Mouse (Mus musculus) liver, embryonic 14.5 days (tissue): ENCODE results near the gene Ppp1r18. TPM values are rescaled to one million over a fixed set of nuclear protein-coding genes. Genes with fewer than 3 reads are reported as not detected.

Experiments used
- ATAC-seq: fragments of 200-750 bp; cut with Nextera tagmentation; 2 replicates; pipeline ENCODE4 v1.8.0; 2017; ENCODE audit warnings: moderate number of reproducible peaks, mild to moderate bottlenecking, moderate library complexity; ENCODE audit not compliant: insufficient read depth
- DNase-seq, 3 experiments: peaks; one replicate each; pipeline ENCODE4 v3.0.0-alpha.2; 2012 to 2013; ENCODE audit warnings: low read depth in 3 of 3, low spot score in 3 of 3
- H3K27ac ChIP-seq: fragments of 300-500 bp; sonication (generic); 2 replicates; pipeline ENCODE4 v1.5.1; 2014; ENCODE audit warnings: moderate library complexity, mild to moderate bottlenecking, control low read depth, inconsistent platforms
- H3K27me3 ChIP-seq: fragments of 300-500 bp; sonication (generic); 2 replicates; pipeline ENCODE4 v1.6.1; 2014; ENCODE audit warnings: mild to moderate bottlenecking, low read length, moderate library complexity; ENCODE audit not compliant: control insufficient read depth, insufficient read depth
- H3K36me3 ChIP-seq: fragments of 300-500 bp; sonication (generic); replicated peaks from 2 replicates; pipeline ENCODE4 v1.6.1; 2014; ENCODE audit warnings: low read depth; ENCODE audit not compliant: control insufficient read depth, insufficient read depth
- H3K4me1 ChIP-seq, 2 experiments: fragments of 200-500 bp in 1 of 2; fragments of 300-500 bp in 1 of 2; sonication (generic) in 1 of 2; replicated peaks; 2 replicates each; pipeline ENCODE4 v1.6.1; 2012 to 2014; ENCODE audit warnings: antibody characterized with exemption in 1 of 2, inconsistent platforms in 1 of 2, low read length in 1 of 2; ENCODE audit not compliant: control insufficient read depth in 2 of 2, insufficient read depth in 2 of 2
- H3K4me2 ChIP-seq: fragments of 300-500 bp; sonication (generic); 2 replicates; pipeline ENCODE4 v1.6.1; 2014; ENCODE audit warnings: low read depth, mild to moderate bottlenecking, control low read depth, moderate library complexity
- H3K4me3 ChIP-seq, 2 experiments: fragments of 200-500 bp in 1 of 2; fragments of 300-500 bp in 1 of 2; sonication (generic) in 1 of 2; 2 replicates each; pipeline ENCODE4 v1.5.1; 2012 to 2014; ENCODE audit warnings: low read depth in 2 of 2, low read length in 2 of 2, mild to moderate bottlenecking in 2 of 2, control low read depth in 1 of 2, inconsistent platforms in 1 of 2, moderate library complexity in 1 of 2; ENCODE audit not compliant: insufficient read depth in 1 of 2
- H3K9ac ChIP-seq: fragments of 300-500 bp; sonication (generic); replicated peaks from 2 replicates; pipeline ENCODE4 v1.6.1; 2014; ENCODE audit warnings: mild to moderate bottlenecking, control low read depth, moderate library complexity
- H3K9me3 ChIP-seq: fragments of 300-500 bp; sonication (generic); 2 replicates; pipeline ENCODE4 v1.6.1; 2016; ENCODE audit warnings: low read length, mixed read lengths; ENCODE audit not compliant: control insufficient read depth
- CTCF ChIP-seq: IDR thresholded peaks from 2 replicates; pipeline ENCODE4 v1.5.1; 2016; ENCODE audit warnings: antibody characterized with exemption, low read depth, control low read depth
- EP300 ChIP-seq: IDR thresholded peaks from 2 replicates; pipeline ENCODE4 v1.6.1; 2016; ENCODE audit warnings: antibody characterized with exemption, low read depth
- WGBS: fragments of 180-500 bp; shearing (Covaris S2); extraction: QIAGEN DNeasy Blood & Tissue Kit; methylation state at CpG from one replicate; pipeline ENCODE4 v1.1.7; 2014; ENCODE audit not compliant: insufficient replicate concordance; 5-methylcytosine and 5-hydroxymethylcytosine counted together
- microRNA counts: library from miRNA; unstranded; fragments of <30 nt; microRNA quantifications from one replicate; lab custom pipeline; 2016
- microRNA-seq: library from miRNA; unstranded; fragments of <30 nt; microRNA quantifications from one replicate; pipeline ENCODE4, GENCODE M21; 2016
- polyA plus RNA-seq, 2 experiments: library from polyadenylated mRNA; depleted of rRNA in 1 of 2; stranded (reverse) in 1 of 2; unstranded in 1 of 2; fragments of >200 nt; fragmentation: Nextera tagmentation in 1 of 2; extraction: Ambion mirVana in 1 of 2; gene quantifications; 2 replicates each; pipeline versions ENCODE4 v1.2.1 to v1.2.3; 2012 to 2014

The Ppp1r18 gene
- polyA plus RNA-seq, 2 experiments: 8.2 to 8.7 TPM

DNA sequence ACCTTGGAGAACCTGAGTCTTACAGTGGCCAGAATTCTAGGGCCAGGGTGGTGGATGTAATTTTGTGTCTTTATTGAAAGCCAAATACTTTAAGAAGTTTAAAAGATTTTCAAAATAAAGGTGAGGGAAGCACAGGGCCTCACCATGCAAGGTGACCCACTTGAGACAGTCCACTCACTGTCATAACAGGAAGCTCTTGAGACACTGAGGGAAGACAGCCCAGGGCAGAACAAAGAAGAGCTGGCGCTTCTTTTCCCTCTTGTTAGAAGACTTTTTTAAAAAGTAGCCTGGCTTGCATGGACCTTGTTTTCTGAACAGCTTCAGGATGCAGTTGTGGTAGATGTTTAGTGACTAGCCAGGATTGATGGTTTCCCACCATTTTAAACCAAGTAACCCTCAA is 55.0 kb downstream of the Ppp1r18 start:
- peak overlapping the region; percentile 100 for H3K9ac ChIP-seq
- no peaks in the 10 kb centered on the region for H3K27me3 ChIP-seq
- TF ChIP-seq EP300 (no peak), CTCF (no peak)
- H3K4me3 ChIP-seq: peak overlapping the region in 1 of 2 experiments; percentile 88; a peak in 2 of 4 replicates
- peaks cover 23 to 30% of the 10 kb centered on the region in 2 experiments for H3K4me1 ChIP-seq
- peak overlapping the region; percentile 96 for H3K4me2 ChIP-seq
- DNase-seq: no peak
- no peak for ATAC-seq
- peaks cover 37% of the 10 kb centered on the region for H3K36me3 ChIP-seq
- peak overlapping the region; percentile 97 for H3K27ac ChIP-seq
- H3K9me3 ChIP-seq: no peaks in the 10 kb centered on the region
- WGBS: 57% methylated on average over 1 of the region's 1 CpGs

DNA sequence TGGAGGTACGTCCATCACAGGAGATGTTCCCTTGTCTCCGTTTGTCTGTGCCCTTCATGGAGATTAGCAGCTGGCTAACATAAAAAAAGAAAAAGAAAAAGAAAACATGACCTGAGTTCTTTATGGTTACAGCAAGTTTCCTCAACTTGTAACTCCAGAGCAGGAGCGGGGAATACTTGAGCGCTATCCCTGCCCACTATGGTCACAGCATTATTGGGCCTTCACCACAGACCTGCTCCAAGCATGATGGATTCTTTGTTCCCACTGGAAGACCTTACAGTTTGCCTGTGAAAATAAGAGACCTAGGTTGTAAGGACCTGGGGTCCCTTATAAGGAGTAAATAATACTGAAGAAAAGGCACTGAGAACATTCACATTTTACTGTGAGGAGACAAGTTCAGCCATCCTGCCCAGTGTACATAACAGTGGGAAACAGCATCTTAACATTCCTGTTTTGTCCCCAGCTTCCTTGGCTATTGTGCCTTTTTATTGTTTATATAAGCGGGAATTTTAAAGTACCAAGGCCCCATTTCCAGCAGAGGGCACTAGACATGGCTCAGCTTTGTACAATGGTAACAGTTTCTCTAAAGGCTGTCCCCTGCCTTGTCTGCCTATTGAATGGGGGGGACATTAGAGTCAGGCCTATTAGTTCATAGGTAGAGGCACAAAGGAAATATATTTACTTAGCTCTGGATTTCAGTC is 55.6 kb downstream of the Ppp1r18 start:
- H3K4me1 ChIP-seq: peaks cover 24 to 30% of the 10 kb centered on the region in 2 experiments
- ATAC-seq: no peak
- H3K4me2 ChIP-seq: peak overlapping the region; percentile 96
- WGBS: 73% methylated on average over 5 of the region's 5 CpGs
- peaks cover 43% of the 10 kb centered on the region for H3K36me3 ChIP-seq
- H3K27ac ChIP-seq: peak overlapping the region; percentile 97
- H3K9me3 ChIP-seq: no peaks in the 10 kb centered on the region
- no peaks in the 10 kb centered on the region for H3K27me3 ChIP-seq
- TF ChIP-seq EP300 (no peak), CTCF (peak; percentile 63)
- DNase-seq: no peak
- H3K9ac ChIP-seq: peak overlapping the region; percentile 100; the same call in 1 of the 2 replicates
- no peak overlapping the region; a peak in 1 of 4 replicates for H3K4me3 ChIP-seq

DNA sequence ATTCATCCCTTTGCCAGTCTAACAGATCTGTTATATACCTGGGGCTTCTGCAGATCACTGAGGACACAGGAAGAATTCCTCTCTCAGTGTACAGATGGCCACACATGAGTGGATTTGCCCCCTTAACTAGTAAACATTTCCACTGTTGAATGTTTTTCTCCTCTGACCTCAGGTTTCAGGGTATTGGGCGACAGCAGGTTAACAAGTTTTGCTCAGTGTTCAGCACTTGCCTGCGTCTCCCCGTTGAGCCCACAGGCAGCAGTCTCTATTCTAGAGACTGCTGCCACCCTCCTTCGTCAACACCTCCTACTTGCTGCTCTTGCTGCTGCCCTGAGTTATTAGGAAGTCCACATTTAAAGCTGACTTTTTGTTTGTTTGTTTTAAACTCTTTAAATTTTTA is 56.3 kb downstream of the Ppp1r18 start:
- Histone ChIP-seq H3K9me3 (no peaks in the 10 kb centered on the region), H3K9ac (no peak overlapping the region), H3K36me3 (peaks cover 50% of the 10 kb centered on the region), H3K27me3 (no peaks in the 10 kb centered on the region), H3K4me3 (no peak overlapping the region), H3K27ac (no peak overlapping the region), H3K4me1 (peaks cover 30 to 37% of the 10 kb centered on the region in 2 experiments), H3K4me2 (no peak overlapping the region)
- 84% methylated on average over 4 of the region's 4 CpGs for WGBS
- no peak for DNase-seq
- TF ChIP-seq CTCF (no peak), EP300 (no peak)
- no peak for ATAC-seq

DNA sequence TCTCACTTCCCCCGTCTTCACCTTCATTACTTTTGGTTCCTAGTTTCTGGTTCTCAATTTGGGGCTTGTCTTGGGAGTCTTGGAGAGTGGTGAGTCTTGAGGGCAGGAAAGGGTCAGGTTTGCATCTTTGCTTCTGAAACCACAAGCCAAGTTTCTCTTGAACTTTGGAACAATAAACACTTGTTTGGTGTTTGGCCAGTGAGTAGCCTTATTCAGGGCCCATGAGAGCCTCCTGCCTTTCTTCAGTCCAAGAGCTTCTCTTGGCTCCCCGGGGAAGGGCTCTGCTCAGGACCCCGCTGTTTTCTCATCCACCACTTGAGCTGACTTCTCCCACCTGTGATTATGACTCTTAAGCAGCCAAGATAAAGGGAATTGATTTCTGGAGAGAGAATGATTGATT is 57.2 kb downstream of the Ppp1r18 start:
- Histone ChIP-seq H3K4me3 (no peak overlapping the region), H3K4me2 (no peak overlapping the region), H3K27me3 (no peaks in the 10 kb centered on the region), H3K4me1 (peaks cover 34 to 43% of the 10 kb centered on the region in 2 experiments), H3K9ac (no peak overlapping the region), H3K36me3 (peaks cover 51% of the 10 kb centered on the region), H3K27ac (no peak overlapping the region), H3K9me3 (no peaks in the 10 kb centered on the region)
- WGBS: 86% methylated on average over 3 of the region's 3 CpGs
- TF ChIP-seq CTCF: no peak
- no peak for TF ChIP-seq EP300
- ATAC-seq (no peak), DNase-seq (no peak)

DNA sequence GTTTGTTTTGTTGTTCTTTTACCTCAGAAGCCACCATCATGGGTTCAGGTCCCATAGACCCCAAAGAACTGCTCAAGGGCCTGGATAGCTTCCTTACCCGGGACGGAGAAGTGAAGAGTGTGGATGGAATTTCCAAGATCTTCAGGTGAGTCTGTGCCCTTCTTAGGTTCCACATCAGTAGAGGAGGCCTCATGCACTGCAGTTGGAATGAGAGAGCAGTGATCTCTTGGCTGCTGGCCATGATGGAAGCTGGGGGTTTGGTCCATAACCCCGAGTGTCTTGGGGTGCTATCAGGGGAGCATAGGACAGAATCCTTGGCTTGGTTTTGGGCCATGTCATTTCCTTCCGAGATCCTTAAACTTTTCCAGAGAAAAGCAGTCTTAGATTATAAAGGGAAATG is 57.9 kb downstream of the Ppp1r18 start:
- no peaks in the 10 kb centered on the region for H3K9me3 ChIP-seq
- peaks cover 56% of the 10 kb centered on the region for H3K36me3 ChIP-seq
- DNase-seq (no peak), ATAC-seq (no peak)
- 84% methylated on average over 4 of the region's 4 CpGs for WGBS
- peaks cover 38 to 51% of the 10 kb centered on the region in 2 experiments for H3K4me1 ChIP-seq
- no peak overlapping the region for H3K9ac ChIP-seq
- no peak overlapping the region for H3K4me3 ChIP-seq
- TF ChIP-seq EP300: no peak
- TF ChIP-seq CTCF: no peak
- no peaks in the 10 kb centered on the region for H3K27me3 ChIP-seq
- H3K4me2 ChIP-seq: no peak overlapping the region
- no peak overlapping the region for H3K27ac ChIP-seq

MicroRNA genes within 50 kb of the gene (microRNA counts, 519-probe panel; counts per million panel counts)
- microRNA mmu-miR-1894-3p (lab: Ali Mortazavi, UCI): 69.9 counts per million
- 69.9 counts per million for microRNA mmu-miR-1894-5p (lab: Ali Mortazavi, UCI)

Small RNA genes within 50 kb of the gene (microRNA-seq; reads per million reads assigned to microRNA genes)
- 1.7 reads per million for gene Gm28033
- gene Mir1894: not detected

Other genes with a start within 250 kb of the Ppp1r18 start
- not detected in 2 replicates for gene Gm9573, start 239.0 kb upstream of the Ppp1r18 start, polyA plus RNA-seq (2012; rRNA removed)
- not detected in 2 replicates for gene Gm9573, start 239.0 kb upstream of the Ppp1r18 start, polyA plus RNA-seq (2014; fragmentation: Nextera tagmentation; extraction: Ambion mirVana)
- 0.02 TPM in 1 of 2 replicates, not detected in the other for gene Mucl3, start 221.9 kb upstream of the Ppp1r18 start, polyA plus RNA-seq (2012; rRNA removed)
- gene Mucl3, start 221.9 kb upstream of the Ppp1r18 start, polyA plus RNA-seq (2014; fragmentation: Nextera tagmentation; extraction: Ambion mirVana): not detected in 2 replicates
- 7.1 and 7.8 TPM in 2 replicates for gene Vars2, start 198.0 kb upstream of the Ppp1r18 start, polyA plus RNA-seq (2012; rRNA removed)
- 4.0 and 5.8 TPM in 2 replicates for gene Vars2, start 198.0 kb upstream of the Ppp1r18 start, polyA plus RNA-seq (2014; fragmentation: Nextera tagmentation; extraction: Ambion mirVana)
- 17.8 and 18.0 TPM in 2 replicates for gene Gtf2h4, start 191.9 kb upstream of the Ppp1r18 start, polyA plus RNA-seq (2012; rRNA removed)
- 23.1 and 26.8 TPM in 2 replicates for gene Gtf2h4, start 191.9 kb upstream of the Ppp1r18 start, polyA plus RNA-seq (2014; fragmentation: Nextera tagmentation; extraction: Ambion mirVana)
- gene Ddr1, start 161.0 kb upstream of the Ppp1r18 start, polyA plus RNA-seq (2012; rRNA removed): 1.1 TPM in 2 replicates
- 1.6 and 1.7 TPM in 2 replicates for gene Ddr1, start 161.0 kb upstream of the Ppp1r18 start, polyA plus RNA-seq (2014; fragmentation: Nextera tagmentation; extraction: Ambion mirVana)
- 10.2 and 11.0 TPM in 2 replicates for gene Ier3, start 43.9 kb upstream of the Ppp1r18 start, polyA plus RNA-seq (2012; rRNA removed)
- 11.6 and 13.2 TPM in 2 replicates for gene Ier3, start 43.9 kb upstream of the Ppp1r18 start, polyA plus RNA-seq (2014; fragmentation: Nextera tagmentation; extraction: Ambion mirVana)
- 22.4 and 34.7 TPM in 2 replicates for gene Flot1, start 42.4 kb upstream of the Ppp1r18 start, polyA plus RNA-seq (2012; rRNA removed)
- gene Flot1, start 42.4 kb upstream of the Ppp1r18 start, polyA plus RNA-seq (2014; fragmentation: Nextera tagmentation; extraction: Ambion mirVana): 27.8 and 29.2 TPM in 2 replicates
- 460 and 467 TPM in 2 replicates for gene Tubb5, start 27.3 kb upstream of the Ppp1r18 start, polyA plus RNA-seq (2012; rRNA removed)
- gene Tubb5, start 27.3 kb upstream of the Ppp1r18 start, polyA plus RNA-seq (2014; fragmentation: Nextera tagmentation; extraction: Ambion mirVana): 330 and 363 TPM in 2 replicates
- 9.2 and 10.0 TPM in 2 replicates for gene Mdc1, start 24.1 kb upstream of the Ppp1r18 start, polyA plus RNA-seq (2012; rRNA removed)
- 6.3 and 9.1 TPM in 2 replicates for gene Mdc1, start 24.1 kb upstream of the Ppp1r18 start, polyA plus RNA-seq (2014; fragmentation: Nextera tagmentation; extraction: Ambion mirVana)
- gene Nrm, start 4.3 kb upstream of the Ppp1r18 start, polyA plus RNA-seq (2012; rRNA removed): 15.6 and 18.2 TPM in 2 replicates
- gene Nrm, start 4.3 kb upstream of the Ppp1r18 start, polyA plus RNA-seq (2014; fragmentation: Nextera tagmentation; extraction: Ambion mirVana): 20.1 and 22.4 TPM in 2 replicates
- 44.8 and 46.0 TPM in 2 replicates for gene Dhx16, start 14.2 kb downstream of the Ppp1r18 start, polyA plus RNA-seq (2012; rRNA removed)
- 25.5 and 30.2 TPM in 2 replicates for gene Dhx16, start 14.2 kb downstream of the Ppp1r18 start, polyA plus RNA-seq (2014; fragmentation: Nextera tagmentation; extraction: Ambion mirVana)
- 14.4 and 18.3 TPM in 2 replicates for gene 2310061I04Rik, start 31.8 kb downstream of the Ppp1r18 start, polyA plus RNA-seq (2012; rRNA removed)
- gene 2310061I04Rik, start 31.8 kb downstream of the Ppp1r18 start, polyA plus RNA-seq (2014; fragmentation: Nextera tagmentation; extraction: Ambion mirVana): 10.6 and 10.9 TPM in 2 replicates
- gene Atat1, start 44.5 kb downstream of the Ppp1r18 start, polyA plus RNA-seq (2012; rRNA removed): 8.5 and 8.7 TPM in 2 replicates
- 3.3 and 5.8 TPM in 2 replicates for gene Atat1, start 44.5 kb downstream of the Ppp1r18 start, polyA plus RNA-seq (2014; fragmentation: Nextera tagmentation; extraction: Ambion mirVana)
- 42.6 and 51.6 TPM in 2 replicates for gene Mrps18b, start 50.8 kb downstream of the Ppp1r18 start, polyA plus RNA-seq (2012; rRNA removed)
- 73.8 and 74.1 TPM in 2 replicates for gene Mrps18b, start 50.8 kb downstream of the Ppp1r18 start, polyA plus RNA-seq (2014; fragmentation: Nextera tagmentation; extraction: Ambion mirVana)
- 12.3 and 15.6 TPM in 2 replicates for gene Ppp1r10, start 50.8 kb downstream of the Ppp1r18 start, polyA plus RNA-seq (2012; rRNA removed)
- 15.4 and 17.4 TPM in 2 replicates for gene Ppp1r10, start 50.8 kb downstream of the Ppp1r18 start, polyA plus RNA-seq (2014; fragmentation: Nextera tagmentation; extraction: Ambion mirVana)
- 35.7 and 49.0 TPM in 2 replicates for gene Abcf1, start 104.2 kb downstream of the Ppp1r18 start, polyA plus RNA-seq (2012; rRNA removed)
- gene Abcf1, start 104.2 kb downstream of the Ppp1r18 start, polyA plus RNA-seq (2014; fragmentation: Nextera tagmentation; extraction: Ambion mirVana): 39.0 and 49.1 TPM in 2 replicates
- gene Gnl1, start 114.3 kb downstream of the Ppp1r18 start, polyA plus RNA-seq (2012; rRNA removed): 3.9 and 5.2 TPM in 2 replicates
- gene Gnl1, start 114.3 kb downstream of the Ppp1r18 start, polyA plus RNA-seq (2014; fragmentation: Nextera tagmentation; extraction: Ambion mirVana): 4.4 and 5.6 TPM in 2 replicates
- gene Prr3, start 114.6 kb downstream of the Ppp1r18 start, polyA plus RNA-seq (2012; rRNA removed): 5.5 and 6.3 TPM in 2 replicates
- 3.5 and 4.5 TPM in 2 replicates for gene Prr3, start 114.6 kb downstream of the Ppp1r18 start, polyA plus RNA-seq (2014; fragmentation: Nextera tagmentation; extraction: Ambion mirVana)
- 3.2 and 4.3 TPM in 2 replicates for gene H2-T24, start 155.0 kb downstream of the Ppp1r18 start, polyA plus RNA-seq (2012; rRNA removed)
- gene H2-T24, start 155.0 kb downstream of the Ppp1r18 start, polyA plus RNA-seq (2014; fragmentation: Nextera tagmentation; extraction: Ambion mirVana): 3.7 and 4.0 TPM in 2 replicates
- 24.3 and 29.1 TPM in 2 replicates for gene H2-T23, start 167.3 kb downstream of the Ppp1r18 start, polyA plus RNA-seq (2012; rRNA removed)
- gene H2-T23, start 167.3 kb downstream of the Ppp1r18 start, polyA plus RNA-seq (2014; fragmentation: Nextera tagmentation; extraction: Ambion mirVana): 25.5 and 28.8 TPM in 2 replicates
- 6.8 and 7.9 TPM in 2 replicates for gene H2-T22, start 177.2 kb downstream of the Ppp1r18 start, polyA plus RNA-seq (2012; rRNA removed)
- 9.8 and 10.6 TPM in 2 replicates for gene H2-T22, start 177.2 kb downstream of the Ppp1r18 start, polyA plus RNA-seq (2014; fragmentation: Nextera tagmentation; extraction: Ambion mirVana)
- not detected in 2 replicates for gene Gm6034, start 177.4 kb downstream of the Ppp1r18 start, polyA plus RNA-seq (2012; rRNA removed)
- not detected in 2 replicates for gene Gm6034, start 177.4 kb downstream of the Ppp1r18 start, polyA plus RNA-seq (2014; fragmentation: Nextera tagmentation; extraction: Ambion mirVana)
- gene Gm11127, start 192.8 kb downstream of the Ppp1r18 start, polyA plus RNA-seq (2012; rRNA removed): 0.03 TPM in 1 of 2 replicates, not detected in the other
- gene Gm11127, start 192.8 kb downstream of the Ppp1r18 start, polyA plus RNA-seq (2014; fragmentation: Nextera tagmentation; extraction: Ambion mirVana): not detected in 2 replicates